Mouse (Mus musculus): Measurements from ENCODE around the gene Rspry1. TPM values are rescaled to one million over a fixed set of nuclear protein-coding genes. Genes with fewer than 3 reads are reported as not detected.

The Rspry1 gene
- polyA plus RNA-seq, 1 experiment from 2014 or later: 19.4 TPM

DNA sequence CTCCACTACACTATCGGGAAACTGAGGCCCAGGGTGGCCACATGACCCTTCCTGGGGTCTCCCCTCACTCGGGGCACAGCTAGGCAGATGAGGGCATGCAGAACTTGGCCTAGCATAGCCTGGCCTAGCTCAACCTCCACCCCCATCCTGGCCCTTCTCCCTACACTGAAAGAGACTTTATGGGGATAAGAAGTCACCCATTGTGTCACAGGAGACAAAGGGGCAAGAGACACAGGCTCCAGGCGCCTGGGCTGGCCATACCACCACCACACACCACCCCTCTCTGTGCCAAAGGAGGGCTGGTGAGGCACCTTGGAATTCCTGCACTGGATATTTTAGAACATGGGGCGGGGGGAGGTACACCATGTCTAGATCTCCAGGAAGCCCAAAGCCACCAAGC lies 82.5 kb downstream of the Rspry1 start:
- WGBS: 89% methylated on average over 4 of the region's 4 CpGs
- Histone ChIP-seq H3K4me3 (ENCODE audit: low read depth, low read length) (no peak overlapping the region), H3K36me3 (ENCODE audit: insufficient read depth, low read length) (no peaks in the 10 kb centered on the region), H3K9ac (replicated peaks; ENCODE audit: low read depth) (no peak overlapping the region), H3K4me2 (replicated peaks; ENCODE audit: low read depth, low read length) (no peak overlapping the region), H3K27me3 (replicated peaks; ENCODE audit: insufficient read depth, low read length) (no peaks in the 10 kb centered on the region), H3K27ac (ENCODE audit: low read length) (no peak overlapping the region), H3K4me1 (ENCODE audit: insufficient read depth, low read depth, low read length) (peaks cover 13% of the 10 kb centered on the region), H3K9me3 (ENCODE audit: low read length) (no peaks in the 10 kb centered on the region)
- ATAC-seq (no peak), DNase-seq (ENCODE audit: low spot score) (no peak)
- no peak for TF ChIP-seq CTCF (IDR thresholded peaks at IDR 0.05)
- TF ChIP-seq EP300 (IDR thresholded peaks at IDR 0.05): no peak

DNA sequence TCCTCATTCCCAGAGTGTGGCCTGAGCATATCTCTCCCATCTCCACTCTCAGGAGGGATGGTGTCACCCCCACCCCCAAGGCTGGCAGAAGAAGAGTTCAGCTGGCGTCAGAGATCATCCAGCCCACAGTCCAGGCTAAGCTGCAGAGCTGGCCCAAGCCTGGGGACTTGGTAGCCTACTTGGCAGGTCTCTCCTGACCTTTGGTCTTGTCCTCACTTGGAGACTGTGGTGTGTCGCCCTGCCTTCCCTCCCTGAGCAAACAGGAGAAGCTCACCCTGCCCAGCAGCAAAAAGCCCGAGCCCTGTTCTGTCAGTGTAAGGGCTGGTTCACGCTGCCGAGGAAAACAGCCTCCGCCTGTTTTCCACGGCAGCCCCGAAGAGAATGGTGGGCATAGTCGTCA lies 84.2 kb downstream of the Rspry1 start:
- WGBS: 41% methylated on average over 9 of the region's 9 CpGs
- no peak overlapping the region for H3K9ac ChIP-seq (replicated peaks; ENCODE audit: low read depth)

DNA sequence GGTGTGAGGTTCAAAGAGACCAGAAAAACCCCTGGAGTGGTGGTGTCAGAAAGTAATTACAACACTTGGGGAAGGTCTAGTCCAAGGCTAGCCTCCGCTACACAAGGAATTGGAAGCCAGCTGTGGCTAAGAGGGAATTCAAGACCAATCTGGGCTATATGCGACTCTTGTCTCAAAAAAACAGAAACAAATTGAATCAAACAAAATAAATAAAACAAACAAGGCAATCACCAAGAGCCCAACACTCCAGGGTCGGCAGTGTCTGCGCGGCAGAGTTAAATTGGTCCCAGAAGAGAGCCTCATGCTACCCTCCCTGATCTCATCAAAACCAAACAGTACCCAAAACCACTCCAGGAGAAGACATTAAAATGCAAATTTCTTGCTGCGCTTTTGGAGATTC lies 93.0 kb downstream of the Rspry1 start:
- Histone ChIP-seq H3K4me2 (replicated peaks; ENCODE audit: low read depth, low read length) (no peak overlapping the region), H3K4me1 (ENCODE audit: insufficient read depth, low read depth, low read length) (peaks cover 10% of the 10 kb centered on the region), H3K9me3 (ENCODE audit: low read length) (no peaks in the 10 kb centered on the region), H3K36me3 (ENCODE audit: insufficient read depth, low read length) (no peaks in the 10 kb centered on the region), H3K27ac (ENCODE audit: low read length) (no peak overlapping the region), H3K27me3 (replicated peaks; ENCODE audit: insufficient read depth, low read length) (peaks cover 25% of the 10 kb centered on the region; the same call in 1 of the 2 replicates), H3K4me3 (ENCODE audit: low read depth, low read length) (no peak overlapping the region), H3K9ac (replicated peaks; ENCODE audit: low read depth) (no peak overlapping the region)
- TF ChIP-seq CTCF (IDR thresholded peaks at IDR 0.05) (no peak), EP300 (IDR thresholded peaks at IDR 0.05) (no peak)
- no peak for ATAC-seq
- no peak for DNase-seq (ENCODE audit: low spot score)
- 20% methylated on average over 6 of the region's 6 CpGs for WGBS

More for the DNA sequence above, 84.2 kb downstream of the Rspry1 start:
- TF ChIP-seq CTCF (IDR thresholded peaks at IDR 0.05) (no peak), EP300 (IDR thresholded peaks at IDR 0.05) (no peak)
- Histone ChIP-seq H3K27ac (ENCODE audit: low read length) (no peak overlapping the region), H3K4me1 (ENCODE audit: insufficient read depth, low read depth, low read length) (peaks cover 13% of the 10 kb centered on the region), H3K27me3 (replicated peaks; ENCODE audit: insufficient read depth, low read length) (no peaks in the 10 kb centered on the region), H3K9me3 (ENCODE audit: low read length) (no peaks in the 10 kb centered on the region), H3K4me2 (replicated peaks; ENCODE audit: low read depth, low read length) (no peak overlapping the region), H3K36me3 (ENCODE audit: insufficient read depth, low read length) (no peaks in the 10 kb centered on the region), H3K4me3 (ENCODE audit: low read depth, low read length) (no peak overlapping the region)
- DNase-seq (ENCODE audit: low spot score) (no peak), ATAC-seq (no peak)

DNA sequence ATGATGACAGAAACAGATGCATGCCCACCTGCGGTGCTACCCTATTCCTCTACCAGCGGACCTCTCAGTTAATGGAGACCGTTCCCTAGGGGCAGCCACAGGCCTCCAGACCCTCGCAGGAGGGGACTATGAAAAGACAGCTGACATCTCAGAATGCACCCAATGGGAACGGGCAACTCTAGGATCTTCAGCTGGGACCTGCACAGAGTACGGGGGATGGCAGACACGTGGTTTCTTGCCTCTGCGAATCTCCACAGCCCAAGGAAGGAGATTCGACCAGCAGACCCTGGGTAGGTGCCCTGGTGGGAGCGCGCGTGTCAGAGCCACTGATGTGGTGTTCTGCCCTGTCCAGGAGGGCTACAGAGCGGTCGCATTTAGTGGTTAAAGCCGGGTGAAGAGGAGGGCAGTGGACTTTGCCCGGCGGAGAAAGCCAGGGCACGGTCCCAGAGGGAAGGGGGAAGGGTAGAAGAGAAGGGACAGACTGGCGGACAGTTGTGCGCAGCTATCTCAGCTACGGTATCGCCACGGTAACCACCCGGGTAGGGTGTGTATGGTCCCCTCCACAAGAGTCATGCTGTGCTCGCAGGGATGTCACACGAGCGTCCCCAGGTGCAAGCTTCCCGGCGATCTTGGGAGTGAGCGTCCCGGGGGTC lies 93.7 kb downstream of the Rspry1 start:
- no peaks in the 10 kb centered on the region for H3K9me3 ChIP-seq (ENCODE audit: low read length)
- TF ChIP-seq CTCF (IDR thresholded peaks at IDR 0.05) (no peak), EP300 (IDR thresholded peaks at IDR 0.05) (no peak)
- H3K36me3 ChIP-seq (ENCODE audit: insufficient read depth, low read length): no peaks in the 10 kb centered on the region
- ATAC-seq: peak; percentile 7; the same call in 1 of the 2 replicates
- peaks cover 10% of the 10 kb centered on the region for H3K4me1 ChIP-seq (ENCODE audit: insufficient read depth, low read depth, low read length)
- DNase-seq (ENCODE audit: low spot score): no peak
- H3K4me2 ChIP-seq (replicated peaks; ENCODE audit: low read depth, low read length): peak overlapping the region; percentile 54
- H3K27ac ChIP-seq (ENCODE audit: low read length): no peak overlapping the region
- H3K9ac ChIP-seq (replicated peaks; ENCODE audit: low read depth): no peak overlapping the region
- 2% methylated on average over 29 of the region's 31 CpGs for WGBS
- peak overlapping the region; percentile 33 for H3K4me3 ChIP-seq (ENCODE audit: low read depth, low read length)
- peaks cover 25% of the 10 kb centered on the region; the same call in 1 of the 2 replicates for H3K27me3 ChIP-seq (replicated peaks; ENCODE audit: insufficient read depth, low read length)

DNA sequence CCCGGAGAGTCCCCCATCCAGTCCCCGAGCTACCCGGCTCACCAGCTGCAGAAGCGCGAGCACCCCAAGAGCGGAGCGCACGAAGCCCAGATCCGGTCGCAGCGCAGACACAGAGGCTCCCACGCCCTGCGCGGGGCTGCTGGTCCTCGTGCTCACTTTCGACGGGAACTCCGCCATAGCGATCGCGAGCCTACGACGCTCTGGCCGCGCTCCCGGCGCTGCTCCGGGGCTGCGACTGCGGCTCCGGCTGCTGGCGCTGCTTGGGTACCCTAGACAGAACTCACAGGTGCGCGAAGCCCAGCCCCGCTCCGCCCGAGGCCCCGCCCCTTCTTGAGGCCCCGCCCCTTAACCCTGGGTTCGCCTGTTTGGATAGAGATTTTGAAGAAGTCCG lies 94.3 kb downstream of the Rspry1 start, which contains the start of gene Pllp:
Pllp (minus strand) TSS at position 285 of the 391 bp plus-strand sequence.
- peaks cover 25% of the 10 kb centered on the region; the same call in 1 of the 2 replicates for H3K27me3 ChIP-seq (replicated peaks; ENCODE audit: insufficient read depth, low read length)
- H3K4me1 ChIP-seq (ENCODE audit: insufficient read depth, low read depth, low read length): peaks cover 10% of the 10 kb centered on the region
- DNase-seq (ENCODE audit: low spot score): peak; percentile 56
- H3K9me3 ChIP-seq (ENCODE audit: low read length): no peaks in the 10 kb centered on the region
- H3K27ac ChIP-seq (ENCODE audit: low read length): no peak within 1 kb of the TSS
- H3K4me2 ChIP-seq (replicated peaks; ENCODE audit: low read depth, low read length): peak within 1 kb of the TSS; percentile 54
- no peak within 1 kb of the TSS for H3K9ac ChIP-seq (replicated peaks; ENCODE audit: low read depth)
- TF ChIP-seq EP300 (IDR thresholded peaks at IDR 0.05): no peak
- no peak for TF ChIP-seq CTCF (IDR thresholded peaks at IDR 0.05)
- no peaks in the 10 kb centered on the region for H3K36me3 ChIP-seq (ENCODE audit: insufficient read depth, low read length)
- under 1% methylated on average over 35 of the region's 41 CpGs for WGBS
- ATAC-seq: peak; percentile 70
- peak within 1 kb of the TSS; percentile 33 for H3K4me3 ChIP-seq (ENCODE audit: low read depth, low read length)

DNA sequence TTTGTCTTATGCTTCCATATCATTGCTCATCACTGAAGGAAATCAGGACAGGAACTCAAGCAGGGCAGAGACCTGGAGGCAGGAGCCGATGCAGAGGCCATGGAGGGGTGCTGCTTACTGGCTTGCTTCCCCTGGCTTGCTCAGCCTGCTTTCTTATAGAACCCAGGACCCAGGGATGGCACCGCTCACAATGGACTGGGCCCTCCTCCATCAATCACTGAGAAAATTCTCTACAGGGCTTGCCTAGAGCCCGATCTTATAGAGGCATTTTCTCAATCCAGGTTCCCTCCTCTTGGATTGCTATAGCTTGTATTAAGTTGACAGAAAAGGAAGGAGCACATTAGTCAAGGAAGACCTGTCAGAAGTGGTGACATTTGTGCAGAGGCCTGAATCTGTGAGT lies 94.8 kb downstream of the Rspry1 start:
- H3K27ac ChIP-seq (ENCODE audit: low read length): no peak overlapping the region
- DNase-seq (ENCODE audit: low spot score): no peak
- no peak for ATAC-seq
- peaks cover 25% of the 10 kb centered on the region; the same call in 1 of the 2 replicates for H3K27me3 ChIP-seq (replicated peaks; ENCODE audit: insufficient read depth, low read length)
- TF ChIP-seq CTCF (IDR thresholded peaks at IDR 0.05) (no peak), EP300 (IDR thresholded peaks at IDR 0.05) (no peak)
- peaks cover 10% of the 10 kb centered on the region for H3K4me1 ChIP-seq (ENCODE audit: insufficient read depth, low read depth, low read length)
- no peak overlapping the region for H3K4me2 ChIP-seq (replicated peaks; ENCODE audit: low read depth, low read length)
- H3K36me3 ChIP-seq (ENCODE audit: insufficient read depth, low read length): no peaks in the 10 kb centered on the region
- 53% methylated on average over 3 of the region's 3 CpGs for whole genome bisulfite sequencing
- H3K9me3 ChIP-seq (ENCODE audit: low read length): no peaks in the 10 kb centered on the region
- H3K4me3 ChIP-seq (ENCODE audit: low read depth, low read length): no peak overlapping the region
- H3K9ac ChIP-seq (replicated peaks; ENCODE audit: low read depth): no peak overlapping the region
